Mouse (Mus musculus): ENCODE results near the gene Ms4a2. TPM values are rescaled to one million over a fixed set of nuclear protein-coding genes. Genes with fewer than 3 reads are reported as not detected.

The Ms4a2 gene
- 0.63 and 0.89 TPM in 2 replicates for polyA plus RNA-seq (2012; rRNA removed)

GRCm38 (mm10) chr19:11623551-11623950 is at the start of gene Ms4a2:
Gene Ms4a2 (minus strand): TSS chr19:11623719.

GRCm38 (mm10) chr19:11660459-11660858 is 36.9 kb upstream of the Ms4a2 start, which contains the start of gene Oosp2:
Gene Oosp2 (minus strand): TSS chr19:11660559.

GRCm38 (mm10) chr19:11640732-11641131 is 17.2 kb upstream of the Ms4a2 start, which contains the start of gene Ms4a3:
Gene Ms4a3 (minus strand): TSS chr19:11640851.

GRCm38 (mm10) chr19:11604603-11605002 is 18.9 kb downstream of the Ms4a2 start, which contains the start of gene Ms4a6d:
Gene Ms4a6d (minus strand): TSS chr19:11604849.

Other genes with a start within 250 kb of the Ms4a2 start
- gene Ms4a4a, start 248.2 kb downstream of the Ms4a2 start, polyA plus RNA-seq (2012; rRNA removed), result 0.26 and 0.45 TPM in 2 replicates
- gene Ms4a4c, start 218.9 kb downstream of the Ms4a2 start, polyA plus RNA-seq (2012; rRNA removed), result 0.43 and 0.91 TPM in 2 replicates
- 0.23 TPM in 2 replicates for gene Ms4a4b, start 180.2 kb downstream of the Ms4a2 start, polyA plus RNA-seq (2012; rRNA removed)
- gene Ms4a6c, start 154.4 kb downstream of the Ms4a2 start, polyA plus RNA-seq (2012; rRNA removed), result 4.0 and 5.7 TPM in 2 replicates
- gene Gm8369, start 137.8 kb downstream of the Ms4a2 start, polyA plus RNA-seq (2012; rRNA removed), result 0.07 and 0.09 TPM in 2 replicates
- gene Ms4a6b, start 107.2 kb downstream of the Ms4a2 start, polyA plus RNA-seq (2012; rRNA removed), result 1.1 and 1.7 TPM in 2 replicates
- gene Ms4a4d, start 86.9 kb downstream of the Ms4a2 start, polyA plus RNA-seq (2012; rRNA removed), result 0.08 and 0.09 TPM in 2 replicates
- gene Ms4a6d, start 18.9 kb downstream of the Ms4a2 start, polyA plus RNA-seq (2012; rRNA removed), result 2.1 and 2.8 TPM in 2 replicates
- 11.5 and 18.1 TPM in 2 replicates for gene Ms4a3, start 17.1 kb upstream of the Ms4a2 start, polyA plus RNA-seq (2012; rRNA removed)
- 0.07 and 0.08 TPM in 2 replicates for gene Oosp2, start 36.8 kb upstream of the Ms4a2 start, polyA plus RNA-seq (2012; rRNA removed)
- 0.07 and 0.09 TPM in 2 replicates for gene Oosp1, start 67.4 kb upstream of the Ms4a2 start, polyA plus RNA-seq (2012; rRNA removed)
- gene Oosp3, start 73.3 kb upstream of the Ms4a2 start, polyA plus RNA-seq (2012; rRNA removed), result not detected in 2 replicates
- 0.02 and 0.03 TPM in 2 replicates for gene Gif, start 123.8 kb upstream of the Ms4a2 start, polyA plus RNA-seq (2012; rRNA removed)
- 30.4 and 31.5 TPM in 2 replicates for gene Mrpl16, start 146.7 kb upstream of the Ms4a2 start, polyA plus RNA-seq (2012; rRNA removed)
- 0.71 and 0.75 TPM in 2 replicates for gene Stx3, start 195.7 kb upstream of the Ms4a2 start, polyA plus RNA-seq (2012; rRNA removed)
- gene Olfr1417, start 215.5 kb upstream of the Ms4a2 start, polyA plus RNA-seq (2012; rRNA removed), result not detected in 2 replicates
- gene Olfr1418, start 237.3 kb upstream of the Ms4a2 start, polyA plus RNA-seq (2012; rRNA removed), result not detected in 2 replicates

Measured in liver, embryonic 14 days (tissue).